Mouse (Mus musculus) brown adipose tissue, adult 24 weeks (tissue): Measurements from ENCODE around the gene Scn1b. TPM values are rescaled to one million over a fixed set of nuclear protein-coding genes. Genes with fewer than 3 reads are reported as not detected.

Source experiments
- H3K27ac ChIP-seq: fragments of 200-500 bp; replicated peaks from 2 replicates; pipeline ENCODE4 v1.5.1; 2012; ENCODE audit warnings: low read depth, mild to moderate bottlenecking, low read length
- H3K4me1 ChIP-seq: fragments of 200-500 bp; 2 replicates; pipeline ENCODE4 v1.6.1; 2012; ENCODE audit warnings: low read length, mixed read lengths; ENCODE audit not compliant: control insufficient read depth, insufficient read depth, insufficient read length
- H3K4me3 ChIP-seq: fragments of 200-500 bp; 2 replicates; pipeline ENCODE4 v1.5.1; 2012; ENCODE audit warnings: low read depth, mild to moderate bottlenecking, low read length, moderate library complexity; ENCODE audit not compliant: insufficient read depth
- polyA plus RNA-seq: library from polyadenylated mRNA; stranded (reverse); fragments of >200 nt; gene quantifications from 2 replicates; pipeline ENCODE4 v1.2.4, GENCODE M21; 2012; ENCODE audit not compliant: missing spikeins, insufficient read depth, insufficient read length

Gene Scn1b
- polyA plus RNA-seq, 1 experiment: 30.4 TPM

- Histone ChIP-seq H3K27ac (peak overlapping the region; percentile 48; the same call in 1 of the 2 replicates), H3K4me1 (peaks cover 18% of the 10 kb centered on the region), H3K4me3 (no peak overlapping the region)
Observed at GRCm38 (mm10) chr7:31153536-31154320, 26.9 kb upstream of the Scn1b start.

- Histone ChIP-seq H3K4me1 (peaks cover 23% of the 10 kb centered on the region), H3K27ac (peak overlapping the region; percentile 94), H3K4me3 (peak overlapping the region; percentile 63)
Observed at GRCm38 (mm10) chr7:31151301-31152241, 24.8 kb upstream of the Scn1b start.

- H3K4me3 ChIP-seq: peak overlapping the region; percentile 63
- H3K4me1 ChIP-seq: peaks cover 20% of the 10 kb centered on the region
- H3K27ac ChIP-seq: peak overlapping the region; percentile 94
Observed at GRCm38 (mm10) chr7:31150566-31151300, 23.9 kb upstream of the Scn1b start.

GRCm38 (mm10) chr7:31149751-31150565 is 23.2 kb upstream of the Scn1b start:
- H3K4me3 ChIP-seq: peak overlapping the region; percentile 63
- H3K4me1 ChIP-seq: peaks cover 15% of the 10 kb centered on the region
- H3K27ac ChIP-seq: peak overlapping the region; percentile 35

- Histone ChIP-seq H3K4me1 (peaks cover 15% of the 10 kb centered on the region), H3K4me3 (peak overlapping the region; percentile 63), H3K27ac (0 out of 2 replicates have a peak overlapping the region, but pooled peaks have one; percentile 35)
Observed at GRCm38 (mm10) chr7:31149271-31149670, 22.5 kb upstream of the Scn1b start.

- Histone ChIP-seq H3K4me1 (peaks cover 15% of the 10 kb centered on the region), H3K4me3 (peak overlapping the region; percentile 63), H3K27ac (peak overlapping the region; percentile 13)
Observed at GRCm38 (mm10) chr7:31148756-31149155, 22.0 kb upstream of the Scn1b start.

- Histone ChIP-seq H3K4me1 (peaks cover 15% of the 10 kb centered on the region), H3K27ac (peak overlapping the region; percentile 13; the same call in 1 of the 2 replicates), H3K4me3 (peak overlapping the region; percentile 11; the same call in 1 of the 2 replicates)
Observed at GRCm38 (mm10) chr7:31148086-31148485, 21.3 kb upstream of the Scn1b start.

- Histone ChIP-seq H3K27ac (no peak overlapping the region), H3K4me1 (peaks cover 15% of the 10 kb centered on the region), H3K4me3 (no peak overlapping the region)
Observed at GRCm38 (mm10) chr7:31145596-31146160, 18.9 kb upstream of the Scn1b start.

GRCm38 (mm10) chr7:31144886-31145285 is 18.1 kb upstream of the Scn1b start:
- H3K27ac ChIP-seq: no peak overlapping the region
- H3K4me3 ChIP-seq: no peak overlapping the region
- peaks cover 15% of the 10 kb centered on the region for H3K4me1 ChIP-seq

- Histone ChIP-seq H3K4me3 (no peak overlapping the region), H3K4me1 (no peaks in the 10 kb centered on the region), H3K27ac (no peak overlapping the region)
Observed at GRCm38 (mm10) chr7:31140941-31141340, 14.1 kb upstream of the Scn1b start.

- Histone ChIP-seq H3K27ac (no peak overlapping the region), H3K4me1 (no peaks in the 10 kb centered on the region), H3K4me3 (no peak overlapping the region)
Observed at GRCm38 (mm10) chr7:31140302-31140701, 13.5 kb upstream of the Scn1b start.

- no peak overlapping the region for H3K4me3 ChIP-seq
- no peaks in the 10 kb centered on the region for H3K4me1 ChIP-seq
- H3K27ac ChIP-seq: no peak overlapping the region
Observed at GRCm38 (mm10) chr7:31139765-31140164, 13.0 kb upstream of the Scn1b start.

- Histone ChIP-seq H3K4me3 (no peak overlapping the region), H3K4me1 (no peaks in the 10 kb centered on the region), H3K27ac (no peak overlapping the region)
Observed at GRCm38 (mm10) chr7:31135717-31136116, 8.9 kb upstream of the Scn1b start.

- H3K27ac ChIP-seq: peak overlapping the region; percentile 61
- H3K4me1 ChIP-seq: no peaks in the 10 kb centered on the region
- H3K4me3 ChIP-seq: no peak overlapping the region
Observed at GRCm38 (mm10) chr7:31131866-31132265, 5.1 kb upstream of the Scn1b start.
